Mouse (Mus musculus) WW6 (cell line): ENCODE measurements at regions not wholly inside any gene's neighbourhood (a gene's known extent, or its start where the extent isn't known, plus 50 kb on each side); places are given as distances from the start of the nearest gene placed in this dataset.

ENCODE experiments used
- DNase-seq: peaks from one replicate; pipeline ENCODE4 v3.0.0-alpha.2; 2013; ENCODE audit warnings: low read depth, low spot score

GRCm38 (mm10) chr1:77754326-77754725 lies 239.4 kb upstream of the Epha4 start:
- no peak for DNase-seq

GRCm38 (mm10) chr1:77748483-77749465 lies 233.9 kb upstream of the Epha4 start:
- DNase-seq, result no peak

DNA sequence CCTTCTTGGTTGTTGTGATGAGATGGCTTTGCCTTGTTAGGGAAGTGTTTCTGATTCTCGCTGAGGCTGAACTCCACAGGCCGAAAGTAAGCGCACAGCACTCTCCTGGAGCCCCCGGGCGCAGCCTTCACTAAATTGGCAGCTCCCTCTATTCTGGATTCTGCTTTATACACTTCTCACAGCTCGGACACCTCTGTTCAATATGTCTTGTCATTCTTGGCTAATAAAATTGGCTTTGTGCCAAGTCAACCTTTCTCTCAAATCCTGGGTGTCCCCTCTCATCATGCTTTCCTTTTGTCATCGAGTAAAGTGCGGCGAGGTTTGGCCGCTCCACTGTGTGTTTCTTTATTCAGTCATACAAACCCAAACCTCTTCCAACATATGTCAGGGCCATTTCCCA lies 217.2 kb upstream of the Epha4 start:
- DNase-seq, result no peak

- DNase-seq, result no peak
Measured at GRCm38 (mm10) chr1:77727561-77727960, 212.7 kb upstream of the Epha4 start.

DNA sequence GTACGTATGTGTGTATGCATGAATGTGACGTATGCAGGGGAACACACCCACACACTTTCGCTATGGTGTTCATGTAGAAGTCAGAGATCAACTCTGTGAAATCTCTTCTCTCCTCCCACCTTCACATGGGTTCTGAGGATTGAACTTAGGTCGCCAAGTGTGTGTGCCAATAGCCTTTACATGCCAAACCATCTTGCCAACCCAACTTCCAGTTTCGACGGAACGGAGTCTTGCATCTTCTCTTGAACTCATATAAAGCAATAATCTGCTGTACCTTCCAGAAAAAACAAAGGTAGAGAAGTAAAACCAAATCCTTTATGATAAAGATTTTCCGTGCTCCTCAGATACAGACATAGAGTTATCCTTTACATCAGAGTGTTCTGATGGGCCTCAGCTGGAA lies 208.4 kb upstream of the Epha4 start:
- DNase-seq, result no peak

DNA sequence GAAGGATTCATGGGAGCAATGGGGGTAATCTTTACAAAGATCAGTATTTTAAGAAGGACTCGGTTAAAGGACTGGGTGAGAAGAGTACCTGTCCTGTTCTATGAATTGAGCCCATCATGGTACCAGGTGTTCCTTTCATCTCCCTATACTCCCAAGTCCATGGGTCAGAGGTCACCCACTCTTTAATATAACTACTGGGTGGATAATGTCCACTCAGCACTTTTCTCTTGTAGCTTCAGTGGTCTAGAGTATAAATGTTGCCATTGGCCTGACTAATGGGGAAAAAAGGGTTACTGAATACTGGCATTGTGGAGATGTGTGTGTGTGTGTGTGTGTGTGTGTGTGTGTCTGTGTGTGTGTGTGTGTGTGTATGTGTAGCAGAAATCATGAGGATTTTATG lies 206.0 kb upstream of the Epha4 start:
- DNase-seq, result no peak

DNA sequence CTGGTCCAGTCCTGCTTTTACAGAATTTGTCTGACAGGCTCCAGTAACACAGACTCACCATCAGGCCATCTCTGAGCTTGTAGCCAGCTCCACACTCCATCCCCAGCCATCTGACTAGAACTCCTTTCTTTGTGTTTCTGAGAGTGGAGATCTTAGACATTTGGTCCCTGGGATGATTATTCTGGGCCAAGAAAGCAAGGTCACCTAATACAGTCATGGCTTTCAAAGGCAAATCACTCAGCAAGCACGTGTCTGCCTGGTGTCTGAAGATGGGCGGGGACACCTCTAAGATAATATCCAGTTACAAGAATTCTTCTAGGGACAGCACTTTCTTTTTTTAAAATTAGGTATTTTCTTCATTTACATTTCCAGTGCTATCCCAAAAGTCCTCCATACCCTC lies 198.1 kb upstream of the Epha4 start:
- DNase-seq, result no peak

DNA sequence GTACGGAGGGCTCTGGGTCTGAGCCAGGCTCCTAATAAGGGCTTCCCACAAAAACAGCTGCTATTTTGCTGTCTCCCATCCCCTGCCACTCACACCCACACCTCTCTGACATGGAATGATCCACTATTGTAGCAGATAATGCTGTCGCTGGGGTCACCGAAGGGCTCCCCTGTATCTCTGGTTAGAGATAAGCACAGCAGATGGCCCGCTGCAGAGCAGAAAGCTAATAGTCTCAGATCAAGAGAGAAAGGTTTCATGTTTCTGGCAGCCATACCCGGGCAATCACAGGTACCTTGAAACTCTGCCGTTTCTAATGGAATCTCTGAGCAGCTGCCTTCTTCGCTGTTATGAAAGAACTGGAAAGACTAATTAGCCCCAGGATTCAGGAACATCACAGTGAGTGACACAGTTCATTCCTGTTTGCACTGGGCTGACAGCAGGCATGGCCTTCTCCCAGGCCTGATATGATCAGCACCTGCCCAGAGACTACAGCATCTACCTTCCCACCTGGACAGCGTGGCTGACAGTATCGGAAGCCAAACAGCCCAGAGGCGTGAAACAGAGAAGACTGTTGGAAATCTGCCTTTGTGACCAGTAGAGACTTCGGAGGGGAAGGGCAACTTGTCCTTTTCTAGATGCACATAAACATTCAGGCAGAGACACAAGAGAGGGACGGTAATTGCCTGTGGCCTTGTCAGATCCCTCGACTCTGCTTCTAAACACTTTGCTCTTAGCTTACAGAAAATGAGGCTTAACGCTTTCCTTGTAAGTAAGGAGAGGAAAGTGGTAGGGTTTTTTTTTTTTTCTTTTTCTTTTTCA lies 193.5 kb upstream of the Epha4 start:
- no peak for DNase-seq

DNA sequence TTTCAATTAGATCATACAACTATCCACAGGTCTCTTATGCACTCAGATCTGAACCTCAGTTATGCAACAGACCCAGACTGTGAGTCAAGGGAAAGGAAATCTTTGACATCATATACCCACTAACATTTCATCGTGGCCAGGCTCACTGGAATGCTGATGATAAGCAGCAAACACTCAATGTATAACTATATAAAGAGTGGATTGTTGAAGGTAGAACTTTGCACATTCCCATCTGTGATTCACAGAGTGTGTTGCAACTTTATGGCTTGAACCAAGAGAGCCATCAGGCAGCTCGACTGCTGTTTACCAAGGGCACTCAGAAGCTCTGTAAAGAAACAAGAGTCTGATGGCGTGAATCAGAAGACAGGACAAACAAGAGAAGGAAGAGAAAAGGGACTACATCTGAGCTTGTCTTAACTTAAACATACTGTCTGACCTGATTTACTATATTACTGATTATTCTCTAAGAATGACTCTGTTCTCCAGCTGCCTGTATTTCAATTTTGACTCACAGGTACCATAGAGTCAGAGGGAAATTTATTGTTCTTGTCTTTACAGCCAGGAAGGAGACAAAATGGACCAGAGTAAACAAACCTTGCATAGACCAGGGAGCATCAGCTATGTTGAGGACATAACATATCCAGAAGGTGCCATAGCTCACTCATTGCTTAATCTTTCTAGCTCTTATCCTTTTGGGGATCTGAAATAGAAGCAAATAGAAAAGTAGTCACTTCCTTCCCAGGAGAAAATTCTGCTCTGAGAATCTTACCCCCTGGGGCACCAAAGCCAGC lies 180.5 kb upstream of the Epha4 start:
- no peak for DNase-seq

GRCm38 (mm10) chr1:77663345-77663744 lies 148.5 kb upstream of the Epha4 start:
- DNase-seq, result no peak

DNA sequence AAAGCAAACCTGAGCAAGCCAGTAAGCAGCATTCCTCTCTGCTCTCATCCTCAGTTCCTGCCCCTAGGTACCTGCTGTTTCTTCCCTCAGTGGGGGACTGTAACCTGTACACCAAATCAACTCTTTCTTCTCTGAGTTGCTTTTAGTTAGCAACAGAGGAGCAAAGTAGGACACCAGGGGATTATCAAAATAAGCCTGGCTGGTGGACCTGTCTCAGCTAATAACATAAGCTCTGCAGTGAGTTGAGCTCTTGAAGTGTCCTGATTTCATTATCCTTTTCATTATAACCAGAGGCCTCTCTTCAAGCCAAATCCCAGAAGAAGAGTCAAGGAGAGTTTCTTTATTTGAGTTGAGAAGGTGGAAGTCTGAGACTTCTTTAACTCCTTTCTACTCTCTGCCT lies 145.5 kb upstream of the Epha4 start:
- DNase-seq, result no peak

DNA sequence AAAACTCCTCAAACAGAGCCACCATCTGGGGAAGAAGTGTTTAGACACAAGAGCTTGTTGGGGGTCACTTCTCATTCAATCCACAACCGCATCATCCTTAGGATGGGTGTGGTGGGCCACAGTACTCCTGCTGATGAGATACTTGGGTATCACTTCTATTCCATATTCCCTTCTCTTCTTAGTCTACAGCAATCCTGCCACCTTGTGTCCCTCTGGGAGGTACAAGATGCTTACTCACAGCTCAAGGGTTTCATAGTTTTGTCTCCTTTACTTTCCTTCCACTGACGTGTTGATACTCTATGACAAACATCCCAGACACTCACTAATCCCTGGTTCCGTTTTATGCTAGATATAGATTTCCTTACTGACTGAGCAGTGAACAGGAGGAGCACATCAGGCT lies 122.1 kb upstream of the Epha4 start:
- no peak for DNase-seq

DNA sequence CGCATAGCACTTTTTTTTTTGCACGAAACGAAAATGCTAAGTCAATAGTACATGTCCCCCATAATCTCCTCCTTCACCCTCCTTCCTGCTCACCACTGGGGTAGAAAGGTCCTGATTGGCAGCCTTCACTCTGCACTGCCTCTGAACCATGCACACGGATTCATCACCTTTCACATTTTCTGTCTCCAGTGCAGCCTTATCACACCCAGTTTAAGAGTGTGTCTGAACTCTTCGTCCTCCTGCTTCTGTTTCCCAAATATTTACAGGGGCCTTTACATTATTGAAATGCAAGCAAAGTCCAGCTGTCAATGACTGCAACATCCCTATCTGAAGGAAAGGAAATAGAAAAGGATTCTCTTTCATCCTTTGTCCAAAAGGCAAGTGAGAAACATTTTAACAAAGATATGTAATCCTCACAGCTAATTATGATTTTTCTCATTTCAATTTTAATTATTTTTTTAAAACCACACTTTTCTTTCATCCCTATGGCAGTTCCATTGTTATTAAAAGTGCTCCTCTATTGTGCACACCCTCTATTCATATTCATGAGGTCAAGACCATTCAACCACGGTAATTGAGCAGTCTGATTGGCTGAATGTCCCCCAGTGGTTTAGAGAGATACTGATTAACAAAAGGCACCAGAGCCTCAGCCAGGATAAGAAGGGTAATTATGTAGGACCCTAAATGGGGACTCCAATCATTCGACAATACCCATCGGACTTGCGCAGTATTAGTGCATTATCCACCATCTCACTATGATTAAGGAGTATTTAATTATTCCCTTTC lies 114.8 kb upstream of the Epha4 start:
- DNase-seq, result no peak

DNA sequence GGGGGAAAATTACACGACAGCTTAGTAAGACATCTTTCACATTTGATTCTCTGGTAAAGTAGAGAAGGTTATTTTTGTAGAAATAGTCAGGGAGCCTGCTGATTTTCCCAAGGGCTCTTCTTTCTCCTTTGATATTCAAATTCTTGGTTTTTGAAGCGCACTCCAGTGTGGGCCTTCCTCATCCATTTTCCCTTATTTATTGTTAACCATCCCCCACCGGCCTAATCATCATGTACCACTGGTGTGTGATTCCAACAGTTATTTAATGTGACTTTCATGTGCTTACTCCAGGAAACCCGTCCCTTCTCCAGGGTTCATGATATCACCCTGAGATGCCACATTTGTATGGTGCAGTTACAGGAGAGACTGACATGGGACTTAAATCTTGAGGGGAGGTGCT lies 114.0 kb upstream of the Epha4 start:
- no peak for DNase-seq

DNA sequence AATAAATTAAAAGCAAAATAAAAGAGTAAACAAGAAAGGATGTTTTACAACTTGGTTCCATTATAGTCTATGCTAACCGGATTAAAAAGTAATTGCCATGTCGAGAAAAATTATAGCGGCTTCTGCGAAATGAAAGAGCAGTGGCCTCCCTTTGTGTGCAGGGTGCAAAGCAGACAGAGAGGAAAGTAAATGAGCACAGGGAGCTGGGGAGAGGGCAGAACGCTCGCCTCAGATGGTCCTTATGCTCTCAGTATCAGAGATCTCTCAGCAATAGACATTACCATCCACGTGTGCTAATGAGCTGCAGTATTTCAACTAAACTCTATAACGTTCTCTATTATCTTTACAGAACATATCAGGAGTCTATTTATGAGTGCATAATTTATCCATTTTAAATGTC lies 102.6 kb upstream of the Epha4 start:
- DNase-seq, result no peak

- DNase-seq, result no peak
Measured at GRCm38 (mm10) chr1:77600509-77600908, 85.6 kb upstream of the Epha4 start.

DNA sequence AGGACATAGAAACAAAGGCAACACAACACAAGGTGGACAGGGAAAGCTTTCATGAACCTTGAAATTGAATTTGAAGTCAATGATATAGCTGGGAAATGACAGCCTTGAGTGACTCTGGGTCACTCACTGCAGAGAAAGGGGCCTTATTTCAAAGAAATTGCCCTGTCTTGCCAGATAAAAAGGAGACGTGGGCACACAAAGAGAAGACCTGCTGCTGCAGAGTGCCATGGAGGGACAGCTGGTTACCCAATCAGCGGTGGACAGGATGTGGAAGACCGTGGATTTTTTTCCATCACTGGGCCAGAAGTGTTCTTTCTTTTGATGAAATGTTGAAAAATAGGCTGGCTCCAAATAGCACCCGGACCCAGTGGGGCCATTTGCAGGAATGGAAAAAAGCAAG lies 77.8 kb upstream of the Epha4 start:
- no peak for DNase-seq

GRCm38 (mm10) chr1:77592248-77592647 lies 77.4 kb upstream of the Epha4 start:
- DNase-seq, result no peak

DNA sequence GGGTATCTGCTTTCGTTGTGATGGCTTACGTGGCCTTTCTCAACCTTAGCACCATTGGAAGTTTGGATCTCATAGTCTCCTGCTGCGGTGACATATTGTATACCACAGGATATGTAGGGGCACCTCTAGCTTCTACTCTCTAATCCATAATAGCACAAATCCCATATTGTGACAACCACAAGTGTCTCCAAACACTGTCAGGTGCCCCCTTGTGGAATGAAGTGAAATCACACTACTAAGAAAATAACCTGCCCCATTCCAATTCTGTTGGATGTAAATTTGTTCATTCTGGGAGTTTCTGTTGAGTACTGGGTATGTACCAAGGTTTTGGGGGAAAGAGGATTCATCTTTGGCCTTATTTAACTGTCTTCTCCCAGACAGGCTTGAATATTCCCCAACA lies 74.5 kb upstream of the Epha4 start:
- DNase-seq, result no peak

- no peak for DNase-seq
Measured at GRCm38 (mm10) chr1:77585520-77585919, 70.6 kb upstream of the Epha4 start.

GRCm38 (mm10) chr1:77568081-77568480 lies 53.2 kb upstream of the Epha4 start:
- DNase-seq, result no peak
